Mouse (Mus musculus): ENCODE data around the gene Sik1. TPM values are rescaled to one million over a fixed set of nuclear protein-coding genes. Genes with fewer than 3 reads are reported as not detected.

Gene Sik1
- polyA plus RNA-seq, 1 experiment from 2014 or later, result 5.3 TPM

DNA sequence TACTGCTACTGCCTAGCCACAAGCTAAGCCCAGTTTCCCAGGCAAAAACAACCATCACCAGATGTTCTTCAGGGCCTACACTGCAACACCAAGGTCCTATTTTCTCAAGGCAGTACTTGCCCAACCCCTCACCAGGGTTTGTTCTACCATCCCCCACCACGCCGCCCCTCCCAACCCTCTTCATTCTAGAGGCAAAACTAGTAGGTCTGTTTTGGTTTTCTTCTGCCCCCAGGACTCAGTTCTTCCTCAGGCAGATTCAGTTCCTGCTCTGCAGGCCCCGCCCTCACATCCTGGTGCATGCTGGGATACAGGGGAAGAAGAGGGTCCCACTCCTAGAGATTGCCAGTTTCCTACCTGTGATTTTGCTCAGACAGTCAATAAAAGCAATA lies 14.2 kb downstream of the Sik1 start:
- peaks cover 33% of the 10 kb centered on the region for H3K4me1 ChIP-seq (replicated peaks)
- no peaks in the 10 kb centered on the region for H3K9me3 ChIP-seq (replicated peaks)
- no peak overlapping the region for H3K9ac ChIP-seq
- no peak overlapping the region for H3K4me2 ChIP-seq
- no peak for ATAC-seq (ENCODE audit: insufficient read depth)
- WGBS (ENCODE audit: insufficient replicate concordance), result 40% methylated on average over 3 of the region's 3 CpGs
- H3K4me3 ChIP-seq (replicated peaks), result no peak overlapping the region
- no peaks in the 10 kb centered on the region for H3K27me3 ChIP-seq
- peaks cover 19% of the 10 kb centered on the region for H3K36me3 ChIP-seq (replicated peaks)
- H3K27ac ChIP-seq (replicated peaks), result peak overlapping the region; percentile 49; the same call in 1 of the 2 replicates

DNA sequence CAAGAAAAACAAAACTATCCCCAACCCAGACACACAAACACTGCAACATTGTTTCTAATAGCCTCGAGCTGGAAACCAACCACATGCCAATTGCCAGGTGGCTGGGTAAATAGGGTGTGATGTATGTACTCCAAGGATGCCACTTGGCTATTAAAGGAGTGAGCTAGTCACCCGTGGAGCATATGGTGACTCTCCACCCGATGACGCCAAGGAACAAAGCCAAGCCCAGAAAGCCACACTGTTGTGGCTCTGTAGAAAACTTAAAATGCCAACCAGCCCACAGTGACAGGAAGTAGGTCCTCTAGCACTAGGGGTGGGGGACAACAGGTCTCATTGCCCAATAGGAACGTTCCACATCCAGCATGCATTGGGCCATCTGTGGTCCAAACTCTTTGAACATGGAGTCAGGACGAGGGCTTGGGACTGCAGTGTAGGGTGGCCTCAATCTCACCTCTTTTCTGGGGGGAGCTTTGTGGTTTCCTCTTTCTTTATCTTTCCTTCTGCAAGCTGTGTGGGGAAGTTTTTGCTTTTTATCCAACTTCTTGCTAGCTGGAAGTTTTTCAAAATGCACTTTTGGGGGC lies 15.1 kb downstream of the Sik1 start:
- H3K4me1 ChIP-seq (replicated peaks), result peaks cover 33% of the 10 kb centered on the region
- no peak overlapping the region for H3K4me3 ChIP-seq (replicated peaks)
- no peak for ATAC-seq (ENCODE audit: insufficient read depth)
- H3K27me3 ChIP-seq, result no peaks in the 10 kb centered on the region
- H3K27ac ChIP-seq (replicated peaks), result no peak overlapping the region
- H3K36me3 ChIP-seq (replicated peaks), result peaks cover 11% of the 10 kb centered on the region
- H3K9ac ChIP-seq, result no peak overlapping the region
- H3K9me3 ChIP-seq (replicated peaks), result no peaks in the 10 kb centered on the region
- 20% methylated on average over 6 of the region's 6 CpGs for WGBS (ENCODE audit: insufficient replicate concordance)
- no peak overlapping the region for H3K4me2 ChIP-seq

GRCm38 (mm10) chr17:31836772-31837171 lies 18.8 kb downstream of the Sik1 start:
- Histone ChIP-seq H3K4me3 (replicated peaks) (no peak overlapping the region), H3K27ac (replicated peaks) (no peak overlapping the region), H3K36me3 (replicated peaks) (no peaks in the 10 kb centered on the region), H3K4me2 (no peak overlapping the region), H3K27me3 (no peaks in the 10 kb centered on the region), H3K4me1 (replicated peaks) (peaks cover 27% of the 10 kb centered on the region), H3K9me3 (replicated peaks) (no peaks in the 10 kb centered on the region), H3K9ac (no peak overlapping the region)
- WGBS (ENCODE audit: insufficient replicate concordance), result 70% methylated on average over 7 of the region's 7 CpGs
- ATAC-seq (ENCODE audit: insufficient read depth), result no peak

GRCm38 (mm10) chr17:31836264-31836607 lies 19.4 kb downstream of the Sik1 start:
- no peak overlapping the region for H3K4me2 ChIP-seq
- 42% methylated on average over 2 of the region's 2 CpGs for WGBS (ENCODE audit: insufficient replicate concordance)
- no peaks in the 10 kb centered on the region for H3K36me3 ChIP-seq (replicated peaks)
- H3K27me3 ChIP-seq, result no peaks in the 10 kb centered on the region
- peak overlapping the region; percentile 62 for H3K27ac ChIP-seq (replicated peaks)
- H3K4me1 ChIP-seq (replicated peaks), result peaks cover 23% of the 10 kb centered on the region
- no peak overlapping the region for H3K9ac ChIP-seq
- H3K9me3 ChIP-seq (replicated peaks), result no peaks in the 10 kb centered on the region
- H3K4me3 ChIP-seq (replicated peaks), result no peak overlapping the region
- no peak for ATAC-seq (ENCODE audit: insufficient read depth)

DNA sequence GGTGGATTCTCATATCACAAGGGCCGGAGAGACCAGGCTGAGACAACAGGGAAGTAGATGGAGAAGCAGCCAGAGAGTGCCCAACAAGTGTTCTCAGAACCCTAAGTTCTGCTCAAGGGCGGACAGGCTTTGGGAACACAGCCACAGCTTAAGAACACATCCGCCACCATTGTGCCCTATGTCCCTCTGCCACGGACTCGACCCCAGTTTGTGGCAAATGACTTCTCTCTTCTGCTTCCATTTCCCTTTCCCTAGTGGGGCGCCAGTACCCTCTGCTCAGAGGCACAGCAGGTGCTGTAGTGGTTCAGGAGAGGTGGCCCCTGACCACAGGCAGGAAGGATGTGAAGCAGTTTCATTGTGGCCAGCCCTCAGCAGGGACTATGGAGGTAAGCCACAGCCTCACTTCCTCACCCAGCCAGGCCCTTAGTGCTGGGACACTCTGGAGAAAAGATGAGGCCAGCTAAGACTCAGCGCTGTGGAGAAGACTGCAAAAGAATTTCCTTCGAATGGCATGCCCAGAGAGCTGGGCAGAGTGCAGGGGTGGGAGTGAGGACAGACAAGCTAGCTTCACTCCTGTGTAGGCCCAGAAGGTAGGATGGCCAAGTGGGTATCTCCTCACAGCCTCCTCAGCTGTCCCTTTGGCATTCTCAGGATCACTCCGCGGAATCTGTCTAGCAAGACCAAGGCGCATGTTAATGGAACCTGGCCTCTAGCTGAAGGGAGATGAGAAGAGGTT lies 19.9 kb downstream of the Sik1 start:
- Histone ChIP-seq H3K27ac (replicated peaks) (peak overlapping the region; percentile 64), H3K9me3 (replicated peaks) (no peaks in the 10 kb centered on the region), H3K4me3 (replicated peaks) (no peak overlapping the region), H3K36me3 (replicated peaks) (no peaks in the 10 kb centered on the region), H3K9ac (no peak overlapping the region), H3K4me2 (no peak overlapping the region), H3K27me3 (no peaks in the 10 kb centered on the region), H3K4me1 (replicated peaks) (peaks cover 22% of the 10 kb centered on the region)
- peak; percentile 27; the same call in 1 of the 2 replicates for ATAC-seq (ENCODE audit: insufficient read depth)
- WGBS (ENCODE audit: insufficient replicate concordance), result 43% methylated on average over 11 of the region's 11 CpGs

DNA sequence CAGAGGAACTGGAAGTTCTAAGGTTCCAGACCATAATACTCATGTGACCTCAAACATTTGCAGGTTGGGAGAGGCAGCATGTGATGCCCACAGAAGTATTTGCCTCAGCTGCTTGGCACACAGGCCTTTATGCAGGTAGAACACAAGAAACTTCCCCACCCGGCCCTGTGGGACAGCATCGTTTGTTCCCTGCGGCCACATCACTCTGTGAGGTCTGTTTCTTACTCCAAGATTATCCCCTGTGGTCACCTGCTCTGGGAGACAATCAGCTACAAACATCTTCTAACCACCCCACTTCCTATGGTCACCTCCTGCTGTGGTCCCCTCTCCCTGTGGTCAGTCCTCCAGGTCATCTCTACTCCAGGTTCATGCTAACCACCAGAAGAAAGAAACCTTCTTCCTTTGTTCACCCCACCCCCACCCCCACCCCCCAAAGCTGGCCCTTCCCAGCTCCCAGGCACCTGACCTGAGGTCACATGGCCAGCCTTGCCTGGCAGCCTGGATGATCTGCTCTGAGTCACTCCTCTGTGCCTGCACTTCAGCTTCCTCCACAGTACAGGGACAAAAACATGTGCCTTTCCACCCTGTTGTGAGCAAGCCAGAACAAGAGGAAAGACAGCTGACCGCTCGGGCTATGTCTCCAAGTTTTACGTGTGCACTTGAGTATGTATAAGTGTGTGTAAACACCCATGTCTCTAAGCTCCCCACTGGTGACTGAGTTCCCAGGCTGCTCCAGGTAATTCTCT lies 21.1 kb downstream of the Sik1 start:
- Histone ChIP-seq H3K9ac (no peak overlapping the region), H3K4me3 (replicated peaks) (no peak overlapping the region), H3K27ac (replicated peaks) (peak overlapping the region; percentile 69), H3K36me3 (replicated peaks) (no peaks in the 10 kb centered on the region), H3K4me1 (replicated peaks) (peaks cover 22% of the 10 kb centered on the region), H3K9me3 (replicated peaks) (no peaks in the 10 kb centered on the region), H3K4me2 (no peak overlapping the region), H3K27me3 (no peaks in the 10 kb centered on the region)
- 40% methylated on average over 6 of the region's 6 CpGs for WGBS (ENCODE audit: insufficient replicate concordance)
- no peak for ATAC-seq (ENCODE audit: insufficient read depth)

- Histone ChIP-seq H3K27ac (replicated peaks) (peak overlapping the region; percentile 69), H3K4me3 (replicated peaks) (no peak overlapping the region), H3K9ac (no peak overlapping the region), H3K9me3 (replicated peaks) (no peaks in the 10 kb centered on the region), H3K27me3 (no peaks in the 10 kb centered on the region), H3K4me1 (replicated peaks) (peaks cover 22% of the 10 kb centered on the region), H3K36me3 (replicated peaks) (no peaks in the 10 kb centered on the region), H3K4me2 (no peak overlapping the region)
- no peak for ATAC-seq (ENCODE audit: insufficient read depth)
- 19% methylated on average over 7 of the region's 7 CpGs for WGBS (ENCODE audit: insufficient replicate concordance)
Measured at GRCm38 (mm10) chr17:31833752-31834151, 21.9 kb downstream of the Sik1 start.

DNA sequence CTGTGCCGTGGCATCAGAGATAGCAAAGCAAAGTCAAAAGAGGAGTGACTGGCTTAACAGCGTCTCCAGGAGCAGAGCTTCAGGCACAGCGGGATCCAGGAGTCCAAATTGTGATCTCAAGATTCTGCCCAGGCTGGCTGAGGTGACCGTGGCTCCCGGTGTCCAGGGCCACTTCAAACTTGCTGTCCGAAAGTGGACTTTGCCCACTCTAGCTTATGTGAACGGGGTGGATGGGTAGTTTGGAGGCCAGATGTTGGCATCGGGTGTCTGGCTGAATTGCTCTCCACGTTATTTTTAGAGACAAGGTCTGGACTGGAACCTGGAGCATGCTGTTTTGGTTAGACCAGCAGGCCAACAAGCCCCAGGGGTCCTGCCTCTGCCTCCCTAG lies 23.0 kb downstream of the Sik1 start:
- peaks cover 22% of the 10 kb centered on the region for H3K4me1 ChIP-seq (replicated peaks)

DNA sequence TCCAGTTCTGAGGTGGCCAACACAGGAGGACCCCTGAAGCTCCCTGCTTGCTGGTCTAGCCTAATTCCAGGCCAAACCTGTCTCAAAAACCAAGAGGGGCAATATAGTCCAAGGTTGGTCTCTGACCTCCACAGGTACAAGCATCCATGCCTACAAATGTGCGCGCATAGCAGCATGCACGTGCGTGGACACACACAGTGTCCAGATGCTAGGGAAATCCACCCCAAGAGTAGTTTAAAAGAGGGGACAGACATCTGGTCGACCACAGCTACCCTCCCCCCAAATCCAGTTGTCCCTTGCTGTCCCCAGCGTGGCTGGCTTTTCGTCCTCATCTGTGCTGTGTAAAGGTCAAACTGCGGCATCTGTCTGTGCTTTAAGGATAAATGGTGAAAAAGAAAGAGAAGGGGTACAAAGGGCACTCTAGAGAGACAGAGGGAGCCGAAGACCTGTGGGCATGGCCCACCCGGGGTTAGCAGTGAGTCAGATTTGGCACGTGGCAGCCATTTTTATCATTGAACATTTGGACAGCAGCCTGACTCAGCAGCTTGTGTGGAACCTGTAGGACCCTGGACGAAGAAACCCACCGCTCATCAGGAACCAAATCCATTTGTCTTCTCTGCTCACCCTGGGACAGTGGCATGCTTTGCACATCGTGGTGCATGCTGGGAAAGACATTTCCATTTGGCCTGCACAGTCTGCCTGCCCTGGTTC lies 23.6 kb downstream of the Sik1 start:
- peaks cover 22% of the 10 kb centered on the region for H3K4me1 ChIP-seq (replicated peaks)
- H3K4me3 ChIP-seq (replicated peaks), result no peak overlapping the region
- no peaks in the 10 kb centered on the region for H3K36me3 ChIP-seq (replicated peaks)
- H3K4me2 ChIP-seq, result no peak overlapping the region
- no peak overlapping the region for H3K9ac ChIP-seq
- no peaks in the 10 kb centered on the region for H3K9me3 ChIP-seq (replicated peaks)
- no peak for ATAC-seq (ENCODE audit: insufficient read depth)
- H3K27me3 ChIP-seq, result no peaks in the 10 kb centered on the region
- 68% methylated on average over 14 of the region's 14 CpGs for WGBS (ENCODE audit: insufficient replicate concordance)
- no peak overlapping the region for H3K27ac ChIP-seq (replicated peaks)

More for the DNA sequence above, 23.0 kb downstream of the Sik1 start:
- no peaks in the 10 kb centered on the region for H3K27me3 ChIP-seq
- no peak overlapping the region for H3K4me3 ChIP-seq (replicated peaks)
- no peaks in the 10 kb centered on the region for H3K9me3 ChIP-seq (replicated peaks)
- no peak overlapping the region for H3K9ac ChIP-seq
- 0 out of 2 replicates have a peak overlapping the region, but pooled peaks have one; percentile 69 for H3K27ac ChIP-seq (replicated peaks)
- WGBS (ENCODE audit: insufficient replicate concordance), result 58% methylated on average over 9 of the region's 9 CpGs
- no peaks in the 10 kb centered on the region for H3K36me3 ChIP-seq (replicated peaks)
- ATAC-seq (ENCODE audit: insufficient read depth), result no peak
- H3K4me2 ChIP-seq, result no peak overlapping the region

- ATAC-seq (ENCODE audit: insufficient read depth), result no peak
- no peaks in the 10 kb centered on the region for H3K27me3 ChIP-seq
- H3K27ac ChIP-seq (replicated peaks), result no peak overlapping the region
- no peak overlapping the region for H3K4me2 ChIP-seq
- no peak overlapping the region for H3K4me3 ChIP-seq (replicated peaks)
- no peaks in the 10 kb centered on the region for H3K36me3 ChIP-seq (replicated peaks)
- H3K4me1 ChIP-seq (replicated peaks), result peaks cover 18% of the 10 kb centered on the region
- WGBS (ENCODE audit: insufficient replicate concordance), result 60% methylated on average over 6 of the region's 6 CpGs
- no peak overlapping the region for H3K9ac ChIP-seq
- H3K9me3 ChIP-seq (replicated peaks), result no peaks in the 10 kb centered on the region
Measured at GRCm38 (mm10) chr17:31831097-31831865, 24.3 kb downstream of the Sik1 start.
